14 mouse cellular contexts compared by ENCODE assay signal in the genomic region with DNA sequence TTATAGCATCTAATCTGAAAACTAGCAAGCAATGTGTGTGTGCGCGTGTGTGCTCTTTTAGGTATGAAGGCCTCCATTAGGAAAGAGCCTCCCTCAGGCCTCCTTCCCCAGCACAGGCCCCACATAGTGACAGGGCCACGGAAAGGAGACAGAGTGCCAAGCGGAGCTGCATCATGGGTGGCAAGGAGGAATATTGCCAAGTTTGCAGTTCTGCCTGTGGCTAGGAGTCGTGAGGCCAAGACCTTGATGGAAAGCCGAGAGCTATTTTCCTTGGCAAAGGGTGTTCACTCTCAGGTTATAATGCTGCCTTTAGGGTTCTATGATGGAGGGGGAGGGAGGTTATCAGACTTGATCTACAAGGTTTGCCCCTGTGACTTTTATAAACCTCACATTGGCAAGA. TPM values are rescaled to one million over a fixed set of nuclear protein-coding genes. Genes with fewer than 3 reads are reported as not detected.
A peak's percentile ranks its signal among the peaks of the same experiment; 100 is the strongest.
DNase-seq lines count a peak whose midpoint lies in the region; ATAC-seq and TF ChIP-seq lines count a peak whose summit lies in the region.
"Had no signal": no experiment of that assay in that cellular context is flagged by ENCODE, and none has a peak within 500 bp of the region (broad histone marks: within the 10 kb centered on the region; RNA-seq: fewer than 3 reads in every experiment).

No protein-coding gene starts in this region.

- no peak overlapping the region for H3K4me3 ChIP-seq in gastrocnemius, adult 2 months
- H3K4me3 ChIP-seq in limb, embryonic 12.5 days (replicated peaks) = no peak overlapping the region
- no peak overlapping the region for H3K4me3 ChIP-seq in limb, embryonic 10.5 days
- H3K4me3 ChIP-seq in limb, embryonic 13.5 days = no peak overlapping the region
- H3K4me3 ChIP-seq: erythroblast, embryonic 14.5 days; midbrain, embryonic 15.5 days; neural tube, embryonic 15.5 days had no signal

- H3K9me3 ChIP-seq in limb, embryonic 12.5 days = no peaks in the 10 kb centered on the region
- no peaks in the 10 kb centered on the region for H3K9me3 ChIP-seq in limb, embryonic 10.5 days (replicated peaks)
- no peaks in the 10 kb centered on the region for H3K9me3 ChIP-seq in limb, embryonic 13.5 days
- H3K9me3 ChIP-seq: midbrain, embryonic 15.5 days; neural tube, embryonic 15.5 days had no signal

- no peak for ATAC-seq in limb, embryonic 12.5 days (ENCODE audit: insufficient number of reproducible peaks, insufficient read depth, low FRiP score, low TSS enrichment, low read depth)
- ATAC-seq in limb, embryonic 13.5 days (ENCODE audit: low FRiP score, low read depth) = peak; percentile 51; the same call in 1 of the 2 replicates
- ATAC-seq: midbrain, embryonic 15.5 days had no signal

- peaks cover 32% of the 10 kb centered on the region for H3K4me1 ChIP-seq in limb, embryonic 12.5 days (replicated peaks)
- H3K4me1 ChIP-seq in limb, embryonic 10.5 days = peaks cover 41% of the 10 kb centered on the region
- H3K4me1 ChIP-seq in limb, embryonic 13.5 days = peaks cover 74% of the 10 kb centered on the region
- H3K4me1 ChIP-seq: midbrain, embryonic 15.5 days had no signal

- H3K4me2 ChIP-seq in limb, embryonic 12.5 days = no peak overlapping the region
- H3K4me2 ChIP-seq in limb, embryonic 13.5 days (replicated peaks) = no peak overlapping the region
- H3K4me2 ChIP-seq: midbrain, embryonic 15.5 days; neural tube, embryonic 15.5 days had no signal

- peak overlapping the region; percentile 25; the same call in 1 of the 2 replicates for H3K27ac ChIP-seq in gastrocnemius, adult 2 months
- 0 out of 2 replicates have a peak overlapping the region, but pooled peaks have one; percentile 1 for H3K27ac ChIP-seq in limb, embryonic 12.5 days
- no peak overlapping the region for H3K27ac ChIP-seq in limb, embryonic 10.5 days
- H3K27ac ChIP-seq in limb, embryonic 13.5 days = peak overlapping the region; percentile 44; the same call in 1 of the 2 replicates
- H3K27ac ChIP-seq: midbrain, embryonic 15.5 days; neural tube, embryonic 15.5 days had no signal

- DNase-seq in gastrocnemius, adult 2 months = no peak
- no peak for DNase-seq in gastrocnemius, adult 8-10 months (ENCODE audit: low spot score in 2 of 2)
- DNase-seq in limb, embryonic 10.5 days (ENCODE audit: low spot score) = no peak
- peak; percentile 58 for DNase-seq in adrenal gland, postnatal 10 days
- DNase-seq in right cerebral cortex, postnatal 4 days = no peak
- DNase-seq: gastrocnemius, postnatal 10 days; lung, postnatal 10 days; right cerebral cortex, postnatal 25 days; thymus, postnatal 25 days had no signal

- intact Hi-C loops in gastrocnemius, adult 2 months (cut with DNase I) = no loop called here

- no peak overlapping the region for H3K9ac ChIP-seq in limb, embryonic 12.5 days (replicated peaks)
- H3K9ac ChIP-seq in limb, embryonic 13.5 days = no peak overlapping the region
- H3K9ac ChIP-seq: midbrain, embryonic 15.5 days; neural tube, embryonic 15.5 days had no signal

- 65% methylated on average over 6 of the region's 6 CpGs for WGBS in limb, embryonic 12.5 days
- 72% methylated on average over 6 of the region's 6 CpGs for WGBS in limb, embryonic 10.5 days
- 51% methylated on average over 6 of the region's 6 CpGs for WGBS in limb, embryonic 13.5 days

- H3K36me3 ChIP-seq in limb, embryonic 12.5 days = no peaks in the 10 kb centered on the region
- no peaks in the 10 kb centered on the region for H3K36me3 ChIP-seq in limb, embryonic 10.5 days
- H3K36me3 ChIP-seq in limb, embryonic 13.5 days = no peaks in the 10 kb centered on the region
- H3K36me3 ChIP-seq: midbrain, embryonic 15.5 days; neural tube, embryonic 15.5 days had no signal

- no peaks in the 10 kb centered on the region for H3K27me3 ChIP-seq in limb, embryonic 12.5 days
- H3K27me3 ChIP-seq in limb, embryonic 10.5 days (ENCODE audit: low read depth, poor library complexity, severe bottlenecking) = no peaks in the 10 kb centered on the region
- no peaks in the 10 kb centered on the region for H3K27me3 ChIP-seq in limb, embryonic 13.5 days
- H3K27me3 ChIP-seq: midbrain, embryonic 15.5 days; neural tube, embryonic 15.5 days had no signal

- no peak for TF ChIP-seq CTCF in gastrocnemius, adult 2 months (IDR thresholded peaks at IDR 0.05)

RNA-seq across cellular contexts. Expression of gene Tpm1, which starts 53.4 kb away (rescaled TPM):
- over 10,000 TPM; 18,374 to 28,065 TPM for total RNA-seq in gastrocnemius, adult 2 months (2021)
- total RNA-seq in gastrocnemius, adult 8-10 months (2022) = over 10,000 TPM; 24,112 to 28,307 (median 24,365) TPM
- polyA plus RNA-seq in limb, embryonic 12.5 days (2016; fragmentation: Nextera tagmentation; extraction: Ambion mirVana) = 555 and 579 TPM in 2 replicates
- 252 and 286 TPM in 2 replicates for polyA plus RNA-seq in limb, embryonic 10.5 days (2016; fragmentation: Nextera tagmentation; extraction: Ambion mirVana)
- 100 to 1,000 TPM; 371 to 920 TPM for total RNA-seq in adrenal gland, postnatal 10 days (2021)
- 775 and 786 TPM in 2 replicates for polyA plus RNA-seq in limb, embryonic 13.5 days (2015; fragmentation: Nextera tagmentation; extraction: Ambion mirVana)

Comparison
In these comparisons a context has a peak if more than half of its experiments do, and no peak if none do; other contexts are left out.
1. RNA of gene Tpm1, which starts 53.4 kb away (total RNA-seq): 18,374 to 28,065 TPM in gastrocnemius, adult 2 months and 24,112 to 28,307 TPM in gastrocnemius, adult 8-10 months; 371 to 920 TPM in adrenal gland, postnatal 10 days; every median in the first group is over 10 times any median in the second.